ENCODE assay signal across 9 mouse cellular contexts in genomic region chr7:139368218-139368617, GRCm38 (mm10). TPM values are rescaled to one million over a fixed set of nuclear protein-coding genes. Genes with fewer than 3 reads are reported as not detected.
DNase-seq lines count a peak whose midpoint lies in the region; ATAC-seq and TF ChIP-seq lines count a peak whose summit lies in the region.
"Had no signal": no experiment of that assay in that cellular context is flagged by ENCODE, and none has a peak within 500 bp of the region (broad histone marks: within the 10 kb centered on the region; RNA-seq: fewer than 3 reads in every experiment).

No protein-coding gene starts in this region.

- no peaks in the 10 kb centered on the region for H3K27me3 ChIP-seq in hindbrain, embryonic 13.5 days
- no peaks in the 10 kb centered on the region; the same call in none of the 2 replicates for H3K27me3 ChIP-seq in hindbrain, embryonic 12.5 days
- no peaks in the 10 kb centered on the region for H3K27me3 ChIP-seq in heart, embryonic 15.5 days
- H3K27me3 ChIP-seq in liver, embryonic 12.5 days (replicated peaks) = no peaks in the 10 kb centered on the region; the same call in 1 of the 2 replicates
- H3K27me3 ChIP-seq in thymus, adult 2 months (ENCODE audit: control insufficient read depth, insufficient read depth, low read length) = no peaks in the 10 kb centered on the region

- H3K4me3 ChIP-seq in hindbrain, embryonic 13.5 days = no peak overlapping the region
- no peak overlapping the region for H3K4me3 ChIP-seq in hindbrain, embryonic 12.5 days
- H3K4me3 ChIP-seq in brown adipose tissue, adult 24 weeks (ENCODE audit: insufficient read depth, low read depth, low read length) = no peak overlapping the region
- no peak overlapping the region for H3K4me3 ChIP-seq in heart, embryonic 15.5 days
- no peak overlapping the region for H3K4me3 ChIP-seq in liver, embryonic 12.5 days
- no peak overlapping the region for H3K4me3 ChIP-seq in thymus, adult 2 months (ENCODE audit: control insufficient read depth, insufficient read depth, low read length)

- H3K36me3 ChIP-seq in hindbrain, embryonic 13.5 days = no peaks in the 10 kb centered on the region
- H3K36me3 ChIP-seq in hindbrain, embryonic 12.5 days = no peaks in the 10 kb centered on the region
- no peaks in the 10 kb centered on the region for H3K36me3 ChIP-seq in heart, embryonic 15.5 days
- no peaks in the 10 kb centered on the region for H3K36me3 ChIP-seq in liver, embryonic 12.5 days
- no peaks in the 10 kb centered on the region for H3K36me3 ChIP-seq in thymus, adult 2 months (ENCODE audit: control insufficient read depth, insufficient read depth, low read length)
- H3K36me3 ChIP-seq: G1E had no signal

- 0 out of 2 replicates have a peak overlapping the region, but pooled peaks have one; percentile 20 for H3K27ac ChIP-seq in hindbrain, embryonic 13.5 days
- no peak overlapping the region for H3K27ac ChIP-seq in hindbrain, embryonic 12.5 days
- H3K27ac ChIP-seq in brown adipose tissue, adult 24 weeks (replicated peaks; ENCODE audit: low read depth, low read length) = peak overlapping the region; percentile 50
- H3K27ac ChIP-seq in heart, embryonic 15.5 days = peak overlapping the region; percentile 94
- H3K27ac ChIP-seq in liver, embryonic 12.5 days = peak overlapping the region; percentile 45
- H3K27ac ChIP-seq in thymus, adult 2 months (ENCODE audit: control insufficient read depth, insufficient read depth, low read length) = no peak overlapping the region

- no peak overlapping the region for H3K4me2 ChIP-seq in hindbrain, embryonic 13.5 days
- no peak overlapping the region for H3K4me2 ChIP-seq in hindbrain, embryonic 12.5 days (replicated peaks)
- no peak overlapping the region for H3K4me2 ChIP-seq in heart, embryonic 15.5 days
- no peak overlapping the region for H3K4me2 ChIP-seq in liver, embryonic 12.5 days

- no peaks in the 10 kb centered on the region for H3K9me3 ChIP-seq in hindbrain, embryonic 13.5 days
- no peaks in the 10 kb centered on the region for H3K9me3 ChIP-seq in hindbrain, embryonic 12.5 days (replicated peaks)
- no peaks in the 10 kb centered on the region for H3K9me3 ChIP-seq in heart, embryonic 15.5 days (replicated peaks)
- H3K9me3 ChIP-seq in liver, embryonic 12.5 days (replicated peaks) = no peaks in the 10 kb centered on the region

- no peak for TF ChIP-seq POLR2A in thymus, adult 2 months (IDR thresholded peaks at IDR 0.05; ENCODE audit: control insufficient read depth, extremely low read depth, insufficient read depth, low read length, poor library complexity)

- ATAC-seq in hindbrain, embryonic 13.5 days (ENCODE audit: low FRiP score) = no peak
- no peak for ATAC-seq in hindbrain, embryonic 12.5 days (ENCODE audit: low FRiP score)
- ATAC-seq in heart, embryonic 15.5 days (replicated peaks; ENCODE audit: insufficient number of reproducible peaks, insufficient read depth, low FRiP score, low read depth) = no peak
- ATAC-seq in liver, embryonic 12.5 days = no peak

- no peak overlapping the region for H3K9ac ChIP-seq in hindbrain, embryonic 13.5 days
- H3K9ac ChIP-seq in hindbrain, embryonic 12.5 days = no peak overlapping the region
- peak overlapping the region; percentile 26 for H3K9ac ChIP-seq in heart, embryonic 15.5 days
- H3K9ac ChIP-seq in liver, embryonic 12.5 days = no peak overlapping the region

- 96% methylated on average over 2 of the region's 2 CpGs for WGBS in hindbrain, embryonic 13.5 days
- 85% methylated on average over 2 of the region's 2 CpGs for WGBS in hindbrain, embryonic 12.5 days
- 39% methylated on average over 2 of the region's 2 CpGs for WGBS in heart, embryonic 15.5 days
- 56% methylated on average over 2 of the region's 2 CpGs for WGBS in liver, embryonic 12.5 days (ENCODE audit: insufficient replicate concordance)
- WGBS in thymus, adult 2 months = 90% methylated on average over 2 of the region's 2 CpGs

- no peak for DNase-seq in thymus, adult 2 months
- DNase-seq in embryo, embryonic 10.5 days (ENCODE audit: low spot score) = no peak
- no peak for DNase-seq in layer of hippocampus, postnatal 14 days (ENCODE audit: low spot score in 2 of 2)

- no peak for TF ChIP-seq CTCF in thymus, adult 2 months (IDR thresholded peaks at IDR 0.05; ENCODE audit: borderline replicate concordance, control insufficient read depth, extremely low read depth, insufficient read depth, low read length, poor library complexity)

- H3K4me1 ChIP-seq in hindbrain, embryonic 13.5 days (replicated peaks) = peaks cover 20% of the 10 kb centered on the region
- H3K4me1 ChIP-seq in hindbrain, embryonic 12.5 days = peaks cover 18% of the 10 kb centered on the region
- H3K4me1 ChIP-seq in brown adipose tissue, adult 24 weeks (ENCODE audit: control insufficient read depth, insufficient read depth, insufficient read length, low read length) = peaks cover 59% of the 10 kb centered on the region
- H3K4me1 ChIP-seq in heart, embryonic 15.5 days (replicated peaks) = peaks cover 75% of the 10 kb centered on the region
- peaks cover 59% of the 10 kb centered on the region for H3K4me1 ChIP-seq in liver, embryonic 12.5 days
- H3K4me1 ChIP-seq in thymus, adult 2 months (replicated peaks; ENCODE audit: control insufficient read depth, insufficient read depth, low read length) = peaks cover 21% of the 10 kb centered on the region

RNA-seq across cellular contexts. Expression of gene Inpp5a, which starts 20.7 kb away (rescaled TPM):
- polyA plus RNA-seq in hindbrain, embryonic 13.5 days (2015; fragmentation: Nextera tagmentation; extraction: Ambion mirVana) = 15.9 and 16.4 TPM in 2 replicates
- polyA plus RNA-seq in hindbrain, embryonic 12.5 days (2016; fragmentation: Nextera tagmentation; extraction: Ambion mirVana) = 26.1 and 26.4 TPM in 2 replicates
- 31.6 and 42.3 TPM in 2 replicates for polyA plus RNA-seq in brown adipose tissue, adult 24 weeks (2012; ENCODE audit: insufficient read depth, insufficient read length, missing spikeins)
- polyA plus RNA-seq in heart, embryonic 15.5 days (2015; fragmentation: Nextera tagmentation; extraction: Ambion mirVana) = 53.4 and 58.4 TPM in 2 replicates
- 10.1 and 11.0 TPM in 2 replicates for polyA plus RNA-seq in liver, embryonic 12.5 days (2016; fragmentation: Nextera tagmentation; extraction: Ambion mirVana)
- polyA plus RNA-seq in thymus, adult 2 months (2012; rRNA removed) = 15.8 and 17.9 TPM in 2 replicates
- 10 to 100 TPM; 41.1 to 41.2 TPM for total RNA-seq in layer of hippocampus, postnatal 14 days (2021)

Comparison
In these comparisons a context has a peak if more than half of its experiments do, and no peak if none do; other contexts are left out.
1. H3K27ac ChIP-seq: peak in hindbrain, embryonic 13.5 days (single experiment), brown adipose tissue, adult 24 weeks (single experiment), heart, embryonic 15.5 days (single experiment) and liver, embryonic 12.5 days (single experiment); none in hindbrain, embryonic 12.5 days (single experiment) and thymus, adult 2 months (single experiment).